Mouse (Mus musculus) embryonic facial prominence, embryonic 11.5 days (tissue): ENCODE results near the gene Fam83e. TPM values are rescaled to one million over a fixed set of nuclear protein-coding genes. Genes with fewer than 3 reads are reported as not detected.

Experiments
- ATAC-seq: fragments of 200-750 bp; cut with Nextera tagmentation; replicated peaks from 2 replicates; pipeline ENCODE4 v1.8.0; 2017; ENCODE audit warnings: low read depth; ENCODE audit not compliant: insufficient number of reproducible peaks, low FRiP score, low TSS enrichment
- DNase-seq: peaks from one replicate; pipeline ENCODE4 v3.0.0-alpha.2; 2015; ENCODE audit warnings: low spot score
- H3K27ac ChIP-seq: fragments of 300-500 bp; sonication (generic); replicated peaks from 2 replicates; pipeline ENCODE4 v1.5.1; 2014; ENCODE audit warnings: mild to moderate bottlenecking, low read depth, low read length, control low read depth
- H3K27me3 ChIP-seq: fragments of 300-500 bp; sonication (generic); 2 replicates; pipeline ENCODE4 v1.6.1; 2014; ENCODE audit warnings: mild to moderate bottlenecking, low read length, moderate library complexity, mixed read lengths; ENCODE audit not compliant: control insufficient read depth, insufficient read depth
- H3K36me3 ChIP-seq: fragments of 300-500 bp; sonication (generic); replicated peaks from 2 replicates; pipeline ENCODE4 v1.6.1; 2014; ENCODE audit warnings: low read depth, mild to moderate bottlenecking, low read length, moderate library complexity, mixed read lengths; ENCODE audit not compliant: control insufficient read depth, insufficient read depth
- H3K4me1 ChIP-seq: fragments of 300-500 bp; sonication (generic); 2 replicates; pipeline ENCODE4 v1.6.1; 2014; ENCODE audit warnings: low read length, mixed read lengths; ENCODE audit not compliant: control insufficient read depth, insufficient read depth
- H3K4me2 ChIP-seq: fragments of 300-500 bp; sonication (generic); 2 replicates; pipeline ENCODE4 v1.6.1; 2014; ENCODE audit warnings: low read depth, mild to moderate bottlenecking, control low read depth, low read length, moderate library complexity
- H3K4me3 ChIP-seq: fragments of 300-500 bp; sonication (generic); 2 replicates; pipeline ENCODE4 v1.5.1; 2014; ENCODE audit warnings: low read depth, low read length, control low read depth
- H3K9ac ChIP-seq: fragments of 300-500 bp; sonication (generic); replicated peaks from 2 replicates; pipeline ENCODE4 v1.6.1; 2014; ENCODE audit warnings: mild to moderate bottlenecking, control low read depth, low read length
- H3K9me3 ChIP-seq: fragments of 300-500 bp; sonication (generic); replicated peaks from 2 replicates; pipeline ENCODE4 v1.6.1; 2016; ENCODE audit warnings: mild to moderate bottlenecking, low read length, inconsistent platforms, mixed read lengths; ENCODE audit not compliant: control insufficient read depth
- WGBS: fragments of 180-500 bp; shearing (Covaris S2); extraction: QIAGEN DNeasy Blood & Tissue Kit; methylation state at CpG from one replicate; pipeline ENCODE4 v1.1.7; 2014; 5-methylcytosine and 5-hydroxymethylcytosine counted together
- polyA plus RNA-seq: library from polyadenylated mRNA; unstranded; fragments of >200 nt; fragmentation: Nextera tagmentation; extraction: Ambion mirVana; gene quantifications from 2 replicates; pipeline ENCODE4 v1.2.1, GENCODE M21; 2014

Fam83e gene
- polyA plus RNA-seq, 1 experiment from 2014 or later = 0.21 TPM

- DNase-seq (no peak), ATAC-seq (no peak)
- no peak within 1 kb of the TSS; the same call in 1 of the 2 replicates for H3K9ac ChIP-seq
- 70% methylated on average over 7 of the region's 7 CpGs for WGBS
- H3K9me3 ChIP-seq = no peaks in the 10 kb centered on the region
- H3K4me3 ChIP-seq = no peak within 1 kb of the TSS
- H3K27ac ChIP-seq = no peak within 1 kb of the TSS
- H3K4me1 ChIP-seq = peaks cover 9% of the 10 kb centered on the region
- H3K36me3 ChIP-seq = no peaks in the 10 kb centered on the region
- no peak within 1 kb of the TSS for H3K4me2 ChIP-seq
- no peaks in the 10 kb centered on the region for H3K27me3 ChIP-seq
These were observed 37.5 kb upstream of the Fam83e start, which contains the start of gene Ntn5 for GRCm38 (mm10) chr7:45683396-45684050. Ntn5 (plus strand) TSS chr7:45684022.

GRCm38 (mm10) chr7:45685811-45686210 is 35.2 kb upstream of the Fam83e start:
- Histone ChIP-seq H3K4me2 (no peak overlapping the region), H3K4me1 (peaks cover 9% of the 10 kb centered on the region), H3K9ac (peak overlapping the region; percentile 13; the same call in 1 of the 2 replicates), H3K9me3 (no peaks in the 10 kb centered on the region), H3K36me3 (no peaks in the 10 kb centered on the region), H3K27me3 (no peaks in the 10 kb centered on the region), H3K4me3 (no peak overlapping the region), H3K27ac (0 out of 2 replicates have a peak overlapping the region, but pooled peaks have one; percentile 9)
- WGBS = 25% methylated on average over 10 of the region's 10 CpGs
- DNase-seq = peak; percentile 57
- no peak for ATAC-seq

GRCm38 (mm10) chr7:45686841-45687240 is 34.2 kb upstream of the Fam83e start:
- no peak for DNase-seq
- Histone ChIP-seq H3K36me3 (no peaks in the 10 kb centered on the region), H3K9me3 (no peaks in the 10 kb centered on the region), H3K4me1 (peaks cover 9% of the 10 kb centered on the region), H3K27ac (no peak overlapping the region), H3K4me2 (no peak overlapping the region), H3K9ac (no peak overlapping the region), H3K4me3 (no peak overlapping the region), H3K27me3 (no peaks in the 10 kb centered on the region)
- no peak for ATAC-seq
- WGBS = 67% methylated on average over 3 of the region's 3 CpGs

GRCm38 (mm10) chr7:45689099-45689498 is 31.9 kb upstream of the Fam83e start:
- Histone ChIP-seq H3K4me1 (peaks cover 9% of the 10 kb centered on the region), H3K27ac (no peak overlapping the region), H3K9me3 (no peaks in the 10 kb centered on the region), H3K4me2 (no peak overlapping the region), H3K4me3 (no peak overlapping the region), H3K27me3 (no peaks in the 10 kb centered on the region), H3K9ac (no peak overlapping the region), H3K36me3 (no peaks in the 10 kb centered on the region)
- 55% methylated on average over 6 of the region's 6 CpGs for WGBS
- no peak for DNase-seq
- no peak for ATAC-seq

GRCm38 (mm10) chr7:45689800-45690199 is 31.2 kb upstream of the Fam83e start:
- no peak overlapping the region for H3K27ac ChIP-seq
- peaks cover 9% of the 10 kb centered on the region for H3K4me1 ChIP-seq
- 69% methylated on average over 11 of the region's 11 CpGs for WGBS

GRCm38 (mm10) chr7:45692364-45692763 is 28.6 kb upstream of the Fam83e start:
- no peak overlapping the region for H3K27ac ChIP-seq
- no peak overlapping the region for H3K9ac ChIP-seq
- no peak for DNase-seq
- H3K4me2 ChIP-seq = no peak overlapping the region
- no peaks in the 10 kb centered on the region for H3K4me1 ChIP-seq
- H3K9me3 ChIP-seq = no peaks in the 10 kb centered on the region
- no peaks in the 10 kb centered on the region for H3K36me3 ChIP-seq
- no peak overlapping the region for H3K4me3 ChIP-seq
- ATAC-seq = no peak
- WGBS = 69% methylated on average over 2 of the region's 2 CpGs
- H3K27me3 ChIP-seq = no peaks in the 10 kb centered on the region

More at GRCm38 (mm10) chr7:45689800-45690199, 31.2 kb upstream of the Fam83e start:
- no peaks in the 10 kb centered on the region for H3K36me3 ChIP-seq
- DNase-seq = no peak
- no peaks in the 10 kb centered on the region for H3K9me3 ChIP-seq
- H3K4me2 ChIP-seq = no peak overlapping the region
- H3K4me3 ChIP-seq = no peak overlapping the region
- no peak overlapping the region for H3K9ac ChIP-seq
- H3K27me3 ChIP-seq = no peaks in the 10 kb centered on the region
- no peak for ATAC-seq

- Histone ChIP-seq H3K4me3 (no peak within 1 kb of the TSS), H3K9me3 (no peaks in the 10 kb centered on the region), H3K4me2 (no peak within 1 kb of the TSS; the same call in 1 of the 2 replicates), H3K9ac (no peak within 1 kb of the TSS), H3K4me1 (no peaks in the 10 kb centered on the region), H3K27ac (peak within 1 kb of the TSS; percentile 49; the same call in 1 of the 2 replicates), H3K36me3 (no peaks in the 10 kb centered on the region), H3K27me3 (peaks cover 7% of the 10 kb centered on the region)
- 83% methylated on average over 50 of the region's 50 CpGs for WGBS
- no peak for ATAC-seq
- no peak for DNase-seq
These were observed 27.0 kb upstream of the Fam83e start, which contains the start of gene Sec1 for GRCm38 (mm10) chr7:45693921-45694591. Sec1 (minus strand) TSS chr7:45694402.

- Histone ChIP-seq H3K36me3 (no peaks in the 10 kb centered on the region), H3K9ac (no peak overlapping the region), H3K27me3 (peaks cover 14% of the 10 kb centered on the region), H3K4me3 (no peak overlapping the region), H3K4me1 (no peaks in the 10 kb centered on the region), H3K27ac (0 out of 2 replicates have a peak overlapping the region, but pooled peaks have one; percentile 49), H3K4me2 (no peak overlapping the region; the same call in 1 of the 2 replicates), H3K9me3 (no peaks in the 10 kb centered on the region)
- DNase-seq (peak; percentile 68), ATAC-seq (peak; percentile 30; the same call in 1 of the 2 replicates)
- 21% methylated on average over 6 of the region's 6 CpGs for WGBS
These were observed 25.9 kb upstream of the Fam83e start for GRCm38 (mm10) chr7:45695098-45695497.
